Mouse (Mus musculus) intestine, embryonic 16.5 days (tissue): ENCODE measurements at regions not wholly inside any gene's neighbourhood (a gene's known extent, or its start where the extent isn't known, plus 50 kb on each side); places are given as distances from the start of the nearest gene placed in this dataset.

Experiments
- ATAC-seq: fragments of 200-750 bp; cut with Nextera tagmentation; 2 replicates; pipeline ENCODE4 v1.8.0; 2017; ENCODE audit warnings: moderate TSS enrichment, moderate library complexity
- H3K27ac ChIP-seq: fragments of 300-500 bp; sonication (generic); 2 replicates; pipeline ENCODE4 v1.5.1; 2014; ENCODE audit warnings: mild to moderate bottlenecking, low read length
- H3K27me3 ChIP-seq: fragments of 300-500 bp; sonication (generic); replicated peaks from 2 replicates; pipeline ENCODE4 v1.6.1; 2014; ENCODE audit warnings: low read length, control low read depth, mixed read lengths; ENCODE audit not compliant: control insufficient read depth, insufficient read depth
- H3K36me3 ChIP-seq: fragments of 300-500 bp; sonication (generic); 2 replicates; pipeline ENCODE4 v1.6.1; 2014; ENCODE audit warnings: low read length, control low read depth; ENCODE audit not compliant: control insufficient read depth, insufficient read depth
- H3K4me1 ChIP-seq: fragments of 300-500 bp; sonication (generic); 2 replicates; pipeline ENCODE4 v1.6.1; 2014; ENCODE audit warnings: low read length, control low read depth, mixed read lengths; ENCODE audit not compliant: control insufficient read depth, insufficient read depth
- H3K4me2 ChIP-seq: fragments of 300-500 bp; sonication (generic); 2 replicates; pipeline ENCODE4 v1.6.1; 2014; ENCODE audit warnings: low read depth, low read length, control low read depth
- H3K4me3 ChIP-seq: fragments of 300-500 bp; sonication (generic); 2 replicates; pipeline ENCODE4 v1.5.1; 2014; ENCODE audit warnings: mild to moderate bottlenecking, low read length
- H3K9ac ChIP-seq: fragments of 300-500 bp; sonication (generic); 2 replicates; pipeline ENCODE4 v1.6.1; 2014; ENCODE audit warnings: low read depth, low read length
- H3K9me3 ChIP-seq: fragments of 300-500 bp; sonication (generic); 2 replicates; pipeline ENCODE4 v1.6.1; 2016; ENCODE audit warnings: low read length, control low read depth; ENCODE audit not compliant: control insufficient read depth
- WGBS: fragments of 180-500 bp; shearing (Covaris S2); extraction: QIAGEN DNeasy Blood & Tissue Kit; methylation state at CpG from one replicate; pipeline ENCODE4 v1.1.7; 2014; 5-methylcytosine and 5-hydroxymethylcytosine counted together

- H3K9me3 ChIP-seq: no peaks in the 10 kb centered on the region
- no peak overlapping the region for H3K4me2 ChIP-seq
- H3K27me3 ChIP-seq: no peaks in the 10 kb centered on the region
- 79% methylated on average over 6 of the region's 6 CpGs for WGBS
- no peak overlapping the region for H3K4me3 ChIP-seq
- ATAC-seq: no peak
- H3K36me3 ChIP-seq: no peaks in the 10 kb centered on the region
- H3K4me1 ChIP-seq: no peaks in the 10 kb centered on the region
- no peak overlapping the region for H3K9ac ChIP-seq
- no peak overlapping the region for H3K27ac ChIP-seq
Observed at GRCm38 (mm10) chr7:83084496-83085082, 217.5 kb downstream of the Mex3b start.

GRCm38 (mm10) chr7:83085547-83086158 lies 218.5 kb downstream of the Mex3b start:
- Histone ChIP-seq H3K4me2 (no peak overlapping the region), H3K27me3 (no peaks in the 10 kb centered on the region), H3K27ac (no peak overlapping the region), H3K4me1 (no peaks in the 10 kb centered on the region), H3K4me3 (no peak overlapping the region), H3K36me3 (no peaks in the 10 kb centered on the region), H3K9ac (no peak overlapping the region), H3K9me3 (no peaks in the 10 kb centered on the region)
- no peak for ATAC-seq
- WGBS: 64% methylated on average over 4 of the region's 4 CpGs

GRCm38 (mm10) chr7:83087408-83087807 lies 220.3 kb downstream of the Mex3b start:
- 79% methylated on average over 4 of the region's 4 CpGs for WGBS
- Histone ChIP-seq H3K4me3 (no peak overlapping the region), H3K36me3 (no peaks in the 10 kb centered on the region), H3K4me2 (no peak overlapping the region), H3K9ac (no peak overlapping the region), H3K27me3 (no peaks in the 10 kb centered on the region), H3K4me1 (no peaks in the 10 kb centered on the region), H3K9me3 (no peaks in the 10 kb centered on the region), H3K27ac (no peak overlapping the region)
- ATAC-seq: no peak

- 44% methylated on average over 4 of the region's 4 CpGs for WGBS
Observed at GRCm38 (mm10) chr7:83088125-83088524, 221.0 kb downstream of the Mex3b start.

GRCm38 (mm10) chr7:83089330-83089982 lies 222.3 kb downstream of the Mex3b start:
- H3K9me3 ChIP-seq: no peaks in the 10 kb centered on the region
- no peak overlapping the region for H3K4me3 ChIP-seq
- no peaks in the 10 kb centered on the region for H3K36me3 ChIP-seq
- no peak overlapping the region for H3K9ac ChIP-seq
- 36% methylated on average over 8 of the region's 8 CpGs for WGBS
- no peak overlapping the region for H3K4me2 ChIP-seq
- H3K4me1 ChIP-seq: no peaks in the 10 kb centered on the region
- ATAC-seq: no peak
- no peaks in the 10 kb centered on the region for H3K27me3 ChIP-seq
- no peak overlapping the region for H3K27ac ChIP-seq

More at GRCm38 (mm10) chr7:83088125-83088524, 221.0 kb downstream of the Mex3b start:
- Histone ChIP-seq H3K27ac (no peak overlapping the region), H3K27me3 (no peaks in the 10 kb centered on the region), H3K9me3 (no peaks in the 10 kb centered on the region), H3K4me1 (no peaks in the 10 kb centered on the region), H3K9ac (no peak overlapping the region), H3K4me3 (no peak overlapping the region), H3K36me3 (no peaks in the 10 kb centered on the region), H3K4me2 (no peak overlapping the region)
- ATAC-seq: no peak

- Histone ChIP-seq H3K9ac (no peak overlapping the region), H3K4me3 (no peak overlapping the region), H3K9me3 (no peaks in the 10 kb centered on the region), H3K27me3 (no peaks in the 10 kb centered on the region), H3K4me2 (no peak overlapping the region), H3K4me1 (no peaks in the 10 kb centered on the region), H3K27ac (no peak overlapping the region), H3K36me3 (no peaks in the 10 kb centered on the region)
- WGBS: 52% methylated on average over 8 of the region's 8 CpGs
- ATAC-seq: no peak
Observed at GRCm38 (mm10) chr7:83093923-83094355, 226.8 kb downstream of the Mex3b start.

GRCm38 (mm10) chr7:83094899-83095298 lies 227.8 kb downstream of the Mex3b start:
- WGBS: 47% methylated on average over 3 of the region's 3 CpGs

DNA sequence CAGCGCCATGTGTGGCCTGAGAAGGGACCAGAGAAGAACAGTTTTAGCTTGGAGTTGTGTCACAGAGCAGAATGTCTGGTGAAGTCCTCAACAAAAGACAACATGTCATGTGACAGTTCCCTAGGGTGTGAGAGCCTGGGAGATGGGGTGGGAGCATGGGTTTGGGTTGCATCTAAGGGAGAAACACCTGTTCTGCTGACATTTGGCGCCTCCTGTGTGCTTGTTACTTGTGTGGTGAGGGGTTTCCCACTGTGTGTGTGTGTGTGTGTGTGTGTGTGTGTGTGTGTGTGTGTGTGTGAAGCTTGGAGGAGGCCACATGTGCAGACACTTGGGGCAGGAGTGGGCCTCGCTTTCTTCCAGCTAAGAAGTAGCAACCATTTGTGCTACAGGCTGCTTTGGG lies 228.5 kb downstream of the Mex3b start:
- Histone ChIP-seq H3K9ac (no peak overlapping the region), H3K36me3 (no peaks in the 10 kb centered on the region), H3K4me2 (no peak overlapping the region), H3K4me1 (no peaks in the 10 kb centered on the region), H3K4me3 (no peak overlapping the region), H3K27ac (no peak overlapping the region), H3K9me3 (no peaks in the 10 kb centered on the region), H3K27me3 (no peaks in the 10 kb centered on the region)
- ATAC-seq: no peak
- WGBS: 91% methylated on average over 3 of the region's 3 CpGs

More at GRCm38 (mm10) chr7:83094899-83095298, 227.8 kb downstream of the Mex3b start:
- Histone ChIP-seq H3K9me3 (no peaks in the 10 kb centered on the region), H3K27ac (no peak overlapping the region), H3K4me1 (no peaks in the 10 kb centered on the region), H3K4me3 (no peak overlapping the region), H3K27me3 (no peaks in the 10 kb centered on the region), H3K36me3 (no peaks in the 10 kb centered on the region), H3K9ac (no peak overlapping the region), H3K4me2 (no peak overlapping the region)
- ATAC-seq: no peak

DNA sequence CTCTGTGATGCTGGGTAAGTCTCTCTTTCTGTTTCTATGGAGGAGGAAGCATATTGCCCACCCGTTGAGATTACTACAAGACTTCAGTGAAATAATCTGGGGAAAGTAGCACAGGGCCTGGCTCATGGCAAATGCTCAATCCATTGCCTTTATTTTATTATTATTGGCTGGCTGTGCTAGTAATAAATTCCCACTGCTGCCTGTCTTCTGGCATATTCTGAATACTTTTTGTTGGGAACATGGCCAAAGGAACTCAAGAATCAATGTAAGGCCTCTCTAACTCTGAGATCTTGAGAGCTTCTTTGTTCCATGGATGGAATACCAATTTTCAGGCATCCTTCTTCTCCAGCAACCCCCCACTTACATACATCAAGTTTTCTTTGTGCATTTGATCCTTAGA lies 237.3 kb downstream of the Mex3b start:
- no peaks in the 10 kb centered on the region for H3K27me3 ChIP-seq
- 78% methylated on average over 1 of the region's 1 CpGs for WGBS
- H3K4me1 ChIP-seq: no peaks in the 10 kb centered on the region
- no peak for ATAC-seq
- H3K4me3 ChIP-seq: no peak overlapping the region
- no peaks in the 10 kb centered on the region for H3K36me3 ChIP-seq
- H3K9me3 ChIP-seq: no peaks in the 10 kb centered on the region
- no peak overlapping the region for H3K27ac ChIP-seq
- H3K4me2 ChIP-seq: no peak overlapping the region
- H3K9ac ChIP-seq: no peak overlapping the region
